Mouse (Mus musculus) forebrain, embryonic 13.5 days (tissue): ENCODE measurements at regions not wholly inside any gene's neighbourhood (a gene's known extent, or its start where the extent isn't known, plus 50 kb on each side); places are given as distances from the start of the nearest gene placed in this dataset.
A peak's percentile ranks its signal among the peaks of the same experiment; 100 is the strongest.
"Not testable (repeated sequence)": the region's sequence is repeated elsewhere in the genome, so short reads cannot be mapped to it uniquely, and the experiment has no call there.

Experiments
- ATAC-seq: fragments of 200-750 bp; cut with Nextera tagmentation; 2 replicates; pipeline ENCODE4 v1.8.0; 2017
- H3K27ac ChIP-seq: fragments of 300-500 bp; sonication (generic); 2 replicates; pipeline ENCODE4 v1.5.1; 2015; ENCODE audit warnings: inconsistent platforms, mild to moderate bottlenecking, moderate library complexity
- H3K27me3 ChIP-seq: fragments of 300-500 bp; sonication (generic); 2 replicates; pipeline ENCODE4 v1.6.1; 2015; ENCODE audit warnings: mild to moderate bottlenecking, inconsistent platforms
- H3K36me3 ChIP-seq: fragments of 300-500 bp; sonication (generic); 2 replicates; pipeline ENCODE4 v1.6.1; 2015; ENCODE audit warnings: mild to moderate bottlenecking, inconsistent platforms; ENCODE audit not compliant: poor library complexity, severe bottlenecking
- H3K4me1 ChIP-seq: fragments of 300-500 bp; sonication (generic); 2 replicates; pipeline ENCODE4 v1.6.1; 2015; ENCODE audit warnings: inconsistent platforms
- H3K4me2 ChIP-seq: fragments of 300-500 bp; sonication (generic); 2 replicates; pipeline ENCODE4 v1.6.1; 2015; ENCODE audit warnings: inconsistent platforms, mild to moderate bottlenecking, moderate library complexity
- H3K4me3 ChIP-seq: fragments of 300-500 bp; sonication (generic); 2 replicates; pipeline ENCODE4 v1.5.1; 2015; ENCODE audit warnings: mild to moderate bottlenecking, inconsistent platforms
- H3K9ac ChIP-seq: fragments of 300-500 bp; sonication (generic); 2 replicates; pipeline ENCODE4 v1.6.1; 2015; ENCODE audit warnings: mild to moderate bottlenecking, inconsistent platforms
- H3K9me3 ChIP-seq: fragments of 300-500 bp; sonication (generic); replicated peaks from 2 replicates; pipeline ENCODE4 v1.6.1; 2016; ENCODE audit warnings: inconsistent platforms
- WGBS: fragments of 180-500 bp; shearing (Covaris S2); methylation state at CpG from one replicate; pipeline ENCODE4 v1.1.7; 2015; 5-methylcytosine and 5-hydroxymethylcytosine counted together

- Histone ChIP-seq H3K9ac (no peak overlapping the region), H3K27ac (no peak overlapping the region), H3K4me1 (no peaks in the 10 kb centered on the region), H3K36me3 (no peaks in the 10 kb centered on the region), H3K27me3 (no peaks in the 10 kb centered on the region), H3K4me2 (no peak overlapping the region), H3K9me3 (no peaks in the 10 kb centered on the region), H3K4me3 (no peak overlapping the region)
- 91% methylated on average over 7 of the region's 7 CpGs for WGBS
- ATAC-seq, result no peak
Measured at GRCm38 (mm10) chr12:113241373-113242193, 55.9 kb downstream of the Tmem121 start.

- H3K4me1 ChIP-seq, result no peaks in the 10 kb centered on the region
- no peak overlapping the region for H3K9ac ChIP-seq
- H3K4me2 ChIP-seq, result no peak overlapping the region
- 87% methylated on average over 3 of the region's 3 CpGs for WGBS
- H3K36me3 ChIP-seq, result no peaks in the 10 kb centered on the region
- no peak overlapping the region for H3K4me3 ChIP-seq
- no peaks in the 10 kb centered on the region for H3K27me3 ChIP-seq
- no peak overlapping the region for H3K27ac ChIP-seq
- no peaks in the 10 kb centered on the region for H3K9me3 ChIP-seq
- ATAC-seq, result no peak
Measured at GRCm38 (mm10) chr12:113242194-113242510, 56.4 kb downstream of the Tmem121 start.

GRCm38 (mm10) chr12:113244685-113245084 is 59.0 kb downstream of the Tmem121 start:
- Histone ChIP-seq H3K36me3 (no peaks in the 10 kb centered on the region), H3K9me3 (no peaks in the 10 kb centered on the region), H3K27me3 (no peaks in the 10 kb centered on the region), H3K4me3 (no peak overlapping the region), H3K27ac (no peak overlapping the region), H3K4me1 (no peaks in the 10 kb centered on the region), H3K9ac (no peak overlapping the region), H3K4me2 (no peak overlapping the region)
- ATAC-seq, result no peak
- WGBS, result 90% methylated on average over 2 of the region's 2 CpGs

- 77% methylated on average over 2 of the region's 2 CpGs for WGBS
- not testable (repeated sequence) for H3K4me3 ChIP-seq
Measured at GRCm38 (mm10) chr12:113253446-113254424, 68.0 kb downstream of the Tmem121 start.

GRCm38 (mm10) chr12:113255331-113255730 is 69.6 kb downstream of the Tmem121 start:
- H3K4me2 ChIP-seq, result no peak overlapping the region
- H3K36me3 ChIP-seq, result no peaks in the 10 kb centered on the region
- no peak for ATAC-seq
- H3K4me1 ChIP-seq, result no peaks in the 10 kb centered on the region
- no peaks in the 10 kb centered on the region for H3K9me3 ChIP-seq
- no peak overlapping the region for H3K27ac ChIP-seq
- H3K9ac ChIP-seq, result no peak overlapping the region
- H3K4me3 ChIP-seq, result no peak overlapping the region
- H3K27me3 ChIP-seq, result no peaks in the 10 kb centered on the region
- 91% methylated on average over 3 of the region's 3 CpGs for WGBS

More at GRCm38 (mm10) chr12:113253446-113254424, 68.0 kb downstream of the Tmem121 start:
- H3K4me2 ChIP-seq, ATAC-seq, H3K36me3 ChIP-seq, H3K4me1 ChIP-seq, H3K9ac ChIP-seq, H3K27ac ChIP-seq, H3K9me3 ChIP-seq, H3K27me3 ChIP-seq: not testable (repeated sequence)

GRCm38 (mm10) chr12:113256628-113257027 is 70.9 kb downstream of the Tmem121 start:
- ATAC-seq, result no peak
- no peak overlapping the region for H3K27ac ChIP-seq
- 82% methylated on average over 2 of the region's 2 CpGs for WGBS

GRCm38 (mm10) chr12:113257243-113257642 is 71.5 kb downstream of the Tmem121 start:
- WGBS, result 61% methylated on average over 2 of the region's 2 CpGs
- ATAC-seq, result no peak

More at GRCm38 (mm10) chr12:113256628-113257027, 70.9 kb downstream of the Tmem121 start:
- Histone ChIP-seq H3K9ac (no peak overlapping the region), H3K4me3 (no peak overlapping the region), H3K36me3 (no peaks in the 10 kb centered on the region), H3K27me3 (no peaks in the 10 kb centered on the region), H3K4me2 (no peak overlapping the region), H3K9me3 (no peaks in the 10 kb centered on the region), H3K4me1 (no peaks in the 10 kb centered on the region)

GRCm38 (mm10) chr12:113259476-113259875 is 73.7 kb downstream of the Tmem121 start:
- no peak for ATAC-seq
- H3K4me1 ChIP-seq, result no peaks in the 10 kb centered on the region
- no peaks in the 10 kb centered on the region for H3K27me3 ChIP-seq
- WGBS, result 85% methylated on average over 3 of the region's 3 CpGs
- no peaks in the 10 kb centered on the region for H3K9me3 ChIP-seq
- H3K4me3 ChIP-seq, result no peak overlapping the region
- no peak overlapping the region for H3K27ac ChIP-seq
- H3K9ac ChIP-seq, result no peak overlapping the region
- no peaks in the 10 kb centered on the region for H3K36me3 ChIP-seq
- H3K4me2 ChIP-seq, result no peak overlapping the region

More at GRCm38 (mm10) chr12:113257243-113257642, 71.5 kb downstream of the Tmem121 start:
- Histone ChIP-seq H3K9ac (no peak overlapping the region), H3K27ac (no peak overlapping the region), H3K27me3 (no peaks in the 10 kb centered on the region), H3K4me2 (no peak overlapping the region), H3K4me1 (no peaks in the 10 kb centered on the region), H3K4me3 (no peak overlapping the region), H3K36me3 (no peaks in the 10 kb centered on the region), H3K9me3 (no peaks in the 10 kb centered on the region)

GRCm38 (mm10) chr12:113260304-113260703 is 74.6 kb downstream of the Tmem121 start:
- no peak overlapping the region for H3K27ac ChIP-seq
- H3K4me3 ChIP-seq, result no peak overlapping the region
- 89% methylated on average over 6 of the region's 6 CpGs for WGBS
- no peaks in the 10 kb centered on the region for H3K27me3 ChIP-seq
- no peaks in the 10 kb centered on the region for H3K4me1 ChIP-seq
- no peaks in the 10 kb centered on the region for H3K36me3 ChIP-seq
- no peak overlapping the region for H3K4me2 ChIP-seq
- no peak overlapping the region for H3K9ac ChIP-seq
- no peaks in the 10 kb centered on the region for H3K9me3 ChIP-seq
- no peak for ATAC-seq

- no peak overlapping the region for H3K4me3 ChIP-seq
- no peaks in the 10 kb centered on the region for H3K27me3 ChIP-seq
- no peaks in the 10 kb centered on the region for H3K9me3 ChIP-seq
- no peaks in the 10 kb centered on the region for H3K4me1 ChIP-seq
- WGBS, result 84% methylated on average over 2 of the region's 2 CpGs
- no peak overlapping the region for H3K9ac ChIP-seq
- H3K27ac ChIP-seq, result no peak overlapping the region
- ATAC-seq, result peak; percentile 13; the same call in 1 of the 2 replicates
- no peaks in the 10 kb centered on the region for H3K36me3 ChIP-seq
- no peak overlapping the region for H3K4me2 ChIP-seq
Measured at GRCm38 (mm10) chr12:113275934-113276333, 90.2 kb downstream of the Tmem121 start.

- Histone ChIP-seq H3K27me3 (no peaks in the 10 kb centered on the region), H3K9ac (no peak overlapping the region), H3K4me1 (no peaks in the 10 kb centered on the region), H3K4me3 (no peak overlapping the region), H3K27ac (no peak overlapping the region), H3K36me3 (no peaks in the 10 kb centered on the region), H3K9me3 (no peaks in the 10 kb centered on the region), H3K4me2 (no peak overlapping the region)
- 100% methylated on average over 1 of the region's 1 CpGs for WGBS
- peak; percentile 21; the same call in 1 of the 2 replicates for ATAC-seq
Measured at GRCm38 (mm10) chr12:113276355-113276942, 90.7 kb downstream of the Tmem121 start.

GRCm38 (mm10) chr12:113277741-113278140 is 92.0 kb downstream of the Tmem121 start:
- ATAC-seq, result no peak
- no peak overlapping the region for H3K9ac ChIP-seq
- no peaks in the 10 kb centered on the region for H3K36me3 ChIP-seq
- WGBS, result 88% methylated on average over 5 of the region's 5 CpGs
- H3K27me3 ChIP-seq, result no peaks in the 10 kb centered on the region
- no peaks in the 10 kb centered on the region for H3K4me1 ChIP-seq
- H3K4me2 ChIP-seq, result no peak overlapping the region
- no peak overlapping the region for H3K27ac ChIP-seq
- H3K9me3 ChIP-seq, result no peaks in the 10 kb centered on the region
- no peak overlapping the region for H3K4me3 ChIP-seq
